Mouse (Mus musculus) layer of hippocampus, adult 6 months (tissue): ENCODE data around the gene 9430097D07Rik. TPM values are rescaled to one million over a fixed set of nuclear protein-coding genes. Genes with fewer than 3 reads are reported as not detected.

Experiments
- long read RNA-seq, 2 experiments: library from polyadenylated mRNA; unstranded; transcript quantifications; one replicate each; pipeline ENCODE4 v2.0.0; 2019 to 2020
- polyA plus RNA-seq: library from polyadenylated mRNA; unstranded; fragments of <200 nt; fragmentation: Nextera tagmentation; gene quantifications from 2 replicates; pipeline ENCODE4 v1.2.3, GENCODE M21; 2021

Gene 9430097D07Rik
- 0.25 and 0.26 TPM in 2 replicates for polyA plus RNA-seq
- long read RNA-seq, experiment 1, result 0 reads
- long read RNA-seq, experiment 2, partial matches to known transcripts, result 0 of 2 reads
- long read RNA-seq, experiment 2, other reads (novel, unspliced or antisense), result 2 of 2 reads

DNA sequence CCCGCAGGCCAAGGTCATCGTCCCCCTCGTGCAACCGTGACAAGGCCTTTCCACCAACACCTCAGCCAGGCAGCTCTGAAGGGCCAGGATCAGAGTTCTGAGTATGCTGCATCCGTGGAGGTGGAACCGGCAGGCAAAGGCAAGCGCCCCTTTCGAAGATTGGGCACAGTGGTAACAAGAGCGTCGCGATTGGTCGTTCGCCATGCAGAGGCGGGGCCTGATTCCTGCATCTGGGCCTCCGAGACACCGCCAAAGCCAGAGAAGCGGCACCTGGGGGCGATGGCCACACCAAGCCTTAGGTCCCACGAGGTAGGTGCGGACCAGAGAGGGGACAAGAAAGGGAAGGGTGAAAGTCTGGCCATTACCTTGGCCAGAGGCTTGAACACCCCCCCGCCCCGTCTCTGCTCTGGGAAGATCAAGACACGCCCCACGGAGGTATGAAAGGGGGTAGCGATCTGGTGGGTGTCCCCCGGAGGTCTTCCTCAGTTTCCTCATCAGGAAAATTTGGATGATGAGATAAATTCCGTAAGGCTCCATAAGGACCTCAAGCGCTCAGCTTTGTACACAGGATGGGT, at the start of gene 9430097D07Rik:
Gene 9430097D07Rik (minus strand): TSS at position 99 of the 575 bp plus-strand sequence.

GRCm38 (mm10) chr2:32621517-32621859, 46.0 kb upstream of the 9430097D07Rik start, which contains the start of gene Ak1:
Ak1 (plus strand) TSS chr2:32621758.

GRCm38 (mm10) chr2:32599409-32599808, 23.9 kb upstream of the 9430097D07Rik start, which contains the start of gene St6galnac6:
St6galnac6 (plus strand) TSS chr2:32599709.

GRCm38 (mm10) chr2:32586871-32587351, 11.4 kb upstream of the 9430097D07Rik start, which contains the start of gene St6galnac4:
St6galnac4 (plus strand) TSS chr2:32587095.

DNA sequence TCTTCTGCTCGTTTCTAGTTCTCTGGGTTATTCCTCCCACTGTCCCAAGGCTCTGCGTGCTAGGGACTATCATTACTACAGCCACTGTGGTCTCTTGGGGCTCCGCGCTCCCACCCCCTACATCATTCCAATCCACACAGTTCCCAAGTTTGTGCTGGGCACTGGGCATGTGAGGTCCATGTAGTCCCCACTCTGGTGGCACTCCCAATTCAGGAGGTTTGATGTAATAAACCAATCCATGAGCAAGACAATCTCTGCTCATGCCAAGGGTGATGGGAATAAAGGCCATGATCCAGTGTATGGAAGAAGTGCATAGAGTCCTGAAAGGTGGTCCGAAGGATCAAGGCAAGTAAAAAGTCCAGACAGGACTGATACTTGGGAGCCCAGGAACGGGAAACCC, 987 bp downstream of the 9430097D07Rik start, which contains the start of gene Pip5kl1:
Gene Pip5kl1 (plus strand): TSS at position 301 of the 400 bp plus-strand sequence.

DNA sequence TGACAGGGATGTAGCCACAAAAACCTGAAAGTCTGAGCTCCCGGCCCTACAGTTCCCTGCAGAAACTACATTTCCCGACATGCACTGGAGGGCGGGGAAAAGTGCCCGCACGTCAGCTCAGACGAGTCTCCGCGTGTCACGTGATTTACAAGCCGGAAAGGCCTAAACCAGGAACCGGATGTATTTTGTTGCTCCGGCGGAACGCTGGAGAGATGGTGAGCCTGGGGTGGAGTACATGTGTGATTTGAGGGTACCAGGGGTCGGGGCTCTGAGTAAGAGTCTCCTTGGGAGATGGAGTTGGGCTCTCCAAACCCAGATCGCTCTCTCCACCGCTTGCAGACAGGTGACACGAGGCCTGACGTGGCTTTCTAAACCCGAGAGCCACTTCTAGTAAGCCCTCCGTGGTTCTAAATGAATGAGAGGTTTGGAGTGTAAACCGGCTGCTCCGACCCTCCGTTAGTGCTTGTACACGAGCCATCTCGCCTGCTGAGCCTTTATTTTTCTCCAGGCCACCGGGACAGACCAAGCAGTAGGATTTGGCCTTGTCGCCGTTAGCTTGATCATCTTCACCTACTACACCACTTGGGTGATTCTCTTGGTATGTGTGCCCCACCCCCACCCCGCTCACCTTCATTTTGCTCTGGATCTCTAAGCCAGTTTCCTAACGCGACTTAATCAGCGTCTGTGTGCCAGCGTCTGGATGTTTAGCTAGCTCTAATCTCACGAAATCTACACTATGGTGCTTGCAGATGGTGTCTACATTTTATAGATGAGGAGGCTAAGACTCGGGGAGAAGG, 4.6 kb downstream of the 9430097D07Rik start, which contains the start of gene Dpm2:
Gene Dpm2 (plus strand): TSS at position 161 of the 797 bp plus-strand sequence.

DNA sequence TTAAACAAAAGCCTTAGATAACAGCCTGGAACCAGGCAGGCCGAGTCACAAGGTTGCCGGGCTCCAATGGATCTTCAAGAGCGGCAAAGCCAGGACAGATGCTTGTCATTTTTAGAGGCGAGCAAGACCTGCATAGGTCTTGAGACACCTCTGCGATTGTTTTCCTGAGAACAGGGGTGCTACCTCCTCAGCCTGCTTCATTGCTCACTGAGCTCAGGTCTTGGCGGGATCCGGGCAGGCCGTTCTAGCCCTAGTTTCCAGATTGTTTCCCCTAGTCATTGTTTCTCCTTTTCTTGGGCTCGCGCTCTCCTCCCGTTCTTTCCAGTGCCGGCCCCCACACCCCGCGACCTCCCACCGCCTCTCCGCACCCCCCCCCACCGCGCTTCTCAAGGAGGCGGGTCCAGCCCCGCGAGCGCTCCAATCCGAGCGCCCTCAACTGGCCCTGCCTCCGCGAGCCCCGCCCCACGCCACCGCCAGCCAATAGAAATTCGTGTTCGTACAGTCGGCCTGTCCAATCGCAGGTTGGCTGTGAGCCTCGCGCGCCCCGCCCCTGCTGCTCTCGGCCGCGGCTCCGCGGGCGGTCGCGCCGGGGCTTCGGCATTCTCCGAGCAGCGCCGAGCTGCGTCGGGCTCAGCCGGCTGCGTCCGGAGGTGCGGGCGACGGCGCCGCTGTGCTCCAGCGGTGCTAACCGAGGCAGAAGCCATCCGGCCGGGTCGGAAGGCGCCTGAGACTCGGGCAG, 40.6 kb downstream of the 9430097D07Rik start, which contains the start of gene Fam102a:
Gene Fam102a (plus strand): TSS at position 600 of the 739 bp plus-strand sequence.

Other genes starting within 250 kb of the 9430097D07Rik start
- gene Ciz1, start 223.4 kb downstream of the 9430097D07Rik start, polyA plus RNA-seq, result 19.9 and 28.4 TPM in 2 replicates
- 198 and 300 TPM in 2 replicates for gene Dnm1, start 222.3 kb downstream of the 9430097D07Rik start, polyA plus RNA-seq
- gene 1110008P14Rik, start 193.7 kb downstream of the 9430097D07Rik start, polyA plus RNA-seq, result 559 and 640 TPM in 2 replicates
- 0.21 and 0.65 TPM in 2 replicates for gene Lcn2, start 187.4 kb downstream of the 9430097D07Rik start, polyA plus RNA-seq
- gene Ptges2, start 179.8 kb downstream of the 9430097D07Rik start, polyA plus RNA-seq, result 24.8 and 25.1 TPM in 2 replicates
- 2.0 and 3.3 TPM in 2 replicates for gene Naif1, start 125.2 kb downstream of the 9430097D07Rik start, polyA plus RNA-seq
- 27.1 and 32.0 TPM in 2 replicates for gene Slc25a25, start 124.2 kb downstream of the 9430097D07Rik start, polyA plus RNA-seq
- gene Fam102a, start 40.4 kb downstream of the 9430097D07Rik start, polyA plus RNA-seq, result 24.3 and 34.4 TPM in 2 replicates
- 150 and 152 TPM in 2 replicates for gene Dpm2, start 4.8 kb downstream of the 9430097D07Rik start, polyA plus RNA-seq
- 0.95 and 1.2 TPM in 2 replicates for gene Pip5kl1, start 887 bp downstream of the 9430097D07Rik start, polyA plus RNA-seq
- 36.2 and 41.8 TPM in 2 replicates for gene St6galnac4, start 11.4 kb upstream of the 9430097D07Rik start, polyA plus RNA-seq
- gene St6galnac6, start 24.0 kb upstream of the 9430097D07Rik start, polyA plus RNA-seq, result 10.3 and 11.1 TPM in 2 replicates
- 96.4 and 102 TPM in 2 replicates for gene Ak1, start 46.1 kb upstream of the 9430097D07Rik start, polyA plus RNA-seq
- gene Eng, start 70.9 kb upstream of the 9430097D07Rik start, polyA plus RNA-seq, result 14.0 and 18.7 TPM in 2 replicates
- gene Fpgs, start 128.5 kb upstream of the 9430097D07Rik start, polyA plus RNA-seq, result 6.2 and 6.9 TPM in 2 replicates
- 12.5 and 15.1 TPM in 2 replicates for gene Cdk9, start 137.4 kb upstream of the 9430097D07Rik start, polyA plus RNA-seq
- 21.5 and 27.3 TPM in 2 replicates for gene Sh2d3c, start 145.4 kb upstream of the 9430097D07Rik start, polyA plus RNA-seq
- 0.41 and 0.60 TPM in 2 replicates for gene 6330409D20Rik, start 165.3 kb upstream of the 9430097D07Rik start, polyA plus RNA-seq
- gene Tor2a, start 181.6 kb upstream of the 9430097D07Rik start, polyA plus RNA-seq, result 49.3 and 49.8 TPM in 2 replicates
- 0.33 and 0.49 TPM in 2 replicates for gene Ttc16, start 199.9 kb upstream of the 9430097D07Rik start, polyA plus RNA-seq
- 7.0 and 7.9 TPM in 2 replicates for gene Ptrh1, start 200.1 kb upstream of the 9430097D07Rik start, polyA plus RNA-seq
- gene Cfap157, start 208.7 kb upstream of the 9430097D07Rik start, polyA plus RNA-seq, result 0.60 and 1.1 TPM in 2 replicates